Mouse (Mus musculus): ENCODE results near the gene Naxd.
"Not testable (repeated sequence)": the region's sequence is repeated elsewhere in the genome, so short reads cannot be mapped to it uniquely, and the experiment has no call there.

Gene Naxd

GRCm38 (mm10) chr8:11513247-11513646 is 15.9 kb downstream of the Naxd start:
- DNase-seq (ENCODE audit: low spot score) = no peak

GRCm38 (mm10) chr8:11516292-11516691 is 19.0 kb downstream of the Naxd start:
- DNase-seq (ENCODE audit: low spot score) = no peak

GRCm38 (mm10) chr8:11517366-11518055 is 20.2 kb downstream of the Naxd start:
- DNase-seq (ENCODE audit: low spot score) = peak; percentile 39

GRCm38 (mm10) chr8:11518056-11518396 is 20.7 kb downstream of the Naxd start:
- DNase-seq (ENCODE audit: low spot score) = no peak

- DNase-seq (ENCODE audit: low spot score) = no peak
These were observed 21.4 kb downstream of the Naxd start for GRCm38 (mm10) chr8:11518676-11519075.

GRCm38 (mm10) chr8:11523331-11523730 is 26.0 kb downstream of the Naxd start:
- DNase-seq (ENCODE audit: low spot score) = no peak

GRCm38 (mm10) chr8:11530155-11530770 is 33.0 kb downstream of the Naxd start:
- no peak for DNase-seq (ENCODE audit: low spot score)

- DNase-seq (ENCODE audit: low spot score) = no peak
These were observed 33.5 kb downstream of the Naxd start for GRCm38 (mm10) chr8:11530849-11531248.

GRCm38 (mm10) chr8:11534494-11534893 is 37.2 kb downstream of the Naxd start:
- no peak for DNase-seq (ENCODE audit: low spot score)

GRCm38 (mm10) chr8:11539049-11539448 is 41.7 kb downstream of the Naxd start:
- no peak for DNase-seq (ENCODE audit: low spot score)

GRCm38 (mm10) chr8:11540182-11540581 is 42.9 kb downstream of the Naxd start:
- DNase-seq (ENCODE audit: low spot score) = no peak

GRCm38 (mm10) chr8:11542031-11542430 is 44.7 kb downstream of the Naxd start:
- no peak for DNase-seq (ENCODE audit: low spot score)

GRCm38 (mm10) chr8:11542866-11543265 is 45.6 kb downstream of the Naxd start:
- no peak for DNase-seq (ENCODE audit: low spot score)

GRCm38 (mm10) chr8:11544386-11544785 is 47.1 kb downstream of the Naxd start:
- peak; percentile 59 for DNase-seq (ENCODE audit: low spot score)

GRCm38 (mm10) chr8:11547063-11547462 is 49.8 kb downstream of the Naxd start:
- no peak for DNase-seq (ENCODE audit: low spot score)

GRCm38 (mm10) chr8:11549706-11550105 is 52.4 kb downstream of the Naxd start:
- peak; percentile 54 for DNase-seq (ENCODE audit: low spot score)

GRCm38 (mm10) chr8:11550281-11550948 is 53.1 kb downstream of the Naxd start, which contains the start of gene Cars2:
Gene Cars2 (minus strand): TSS chr8:11550783.
- peak; percentile 92 for DNase-seq (ENCODE audit: low spot score)

- not testable (repeated sequence) for DNase-seq (ENCODE audit: low spot score)
These were observed 54.2 kb downstream of the Naxd start for GRCm38 (mm10) chr8:11551497-11551896.

- no peak for DNase-seq (ENCODE audit: low spot score)
These were observed 55.1 kb downstream of the Naxd start for GRCm38 (mm10) chr8:11552390-11552789.

GRCm38 (mm10) chr8:11554799-11555719 is 57.8 kb downstream of the Naxd start, which contains the start of gene Ing1:
Gene Ing1 (plus strand): TSS chr8:11555571.
- DNase-seq (ENCODE audit: low spot score) = peak; percentile 95

- peak; percentile 100 for DNase-seq (ENCODE audit: low spot score)
These were observed 58.6 kb downstream of the Naxd start for GRCm38 (mm10) chr8:11555720-11556591.

Measured in layer of hippocampus, adult 11-12 months (tissue).